8 mouse cellular contexts compared by ENCODE assay signal in the genomic region with DNA sequence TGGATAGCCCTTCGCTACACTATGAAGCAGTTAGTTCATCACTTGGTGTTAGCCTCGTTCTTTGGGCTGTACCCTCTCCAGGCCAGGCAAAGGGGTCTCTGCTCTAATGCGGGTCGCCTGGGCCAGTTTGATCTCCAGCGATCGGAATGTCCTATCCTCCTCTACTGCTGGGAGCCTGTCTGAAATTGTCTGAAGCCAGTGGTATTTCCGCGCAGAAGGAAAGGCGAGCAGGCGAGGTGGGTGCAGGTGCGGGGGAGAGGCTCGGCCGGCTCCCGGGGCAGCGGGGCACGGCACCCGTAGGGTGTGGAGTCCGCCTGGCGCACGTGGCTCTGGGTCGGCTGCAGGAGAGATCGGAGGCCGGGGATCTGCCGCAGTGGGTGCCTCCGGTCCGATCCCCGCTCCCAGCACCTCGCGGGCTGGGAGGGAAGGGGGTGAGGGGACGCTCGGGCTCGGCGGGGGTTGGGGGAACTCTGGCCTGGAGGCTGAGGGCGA.
DNase-seq lines count a peak whose midpoint lies in the region; ATAC-seq and TF ChIP-seq lines count a peak whose summit lies in the region.

No protein-coding gene starts in this region.

- H3K9me3 ChIP-seq in ES-Bruce4 (replicated peaks; ENCODE audit: control insufficient read depth, insufficient read depth, low read length, poor library complexity, severe bottlenecking), result no peaks in the 10 kb centered on the region
- no peaks in the 10 kb centered on the region for H3K9me3 ChIP-seq in forebrain, embryonic 10.5 days
- H3K9me3 ChIP-seq in kidney, postnatal 0 days (replicated peaks; ENCODE audit: low read length), result no peaks in the 10 kb centered on the region
- no peaks in the 10 kb centered on the region for H3K9me3 ChIP-seq in midbrain, embryonic 15.5 days

- peak overlapping the region; percentile 57 for H3K9ac ChIP-seq in ES-Bruce4 (ENCODE audit: low read depth, poor library complexity, severe bottlenecking)
- peak overlapping the region; percentile 51; the same call in 1 of the 2 replicates for H3K9ac ChIP-seq in kidney, postnatal 0 days (ENCODE audit: low read depth, low read length)
- no peak overlapping the region for H3K9ac ChIP-seq in midbrain, embryonic 15.5 days

- WGBS in forebrain, embryonic 10.5 days, result under 1% methylated on average over 34 of the region's 34 CpGs
- WGBS in kidney, postnatal 0 days, result under 1% methylated on average over 34 of the region's 34 CpGs
- under 1% methylated on average over 28 of the region's 34 CpGs for WGBS in midbrain, embryonic 15.5 days

- TF ChIP-seq POLR2A in ES-Bruce4 (IDR thresholded peaks at IDR 0.05; ENCODE audit: insufficient read depth, low read length), result no peak

- peak overlapping the region; percentile 78 for H3K4me2 ChIP-seq in kidney, postnatal 0 days (ENCODE audit: low read length)
- peak overlapping the region; percentile 76 for H3K4me2 ChIP-seq in midbrain, embryonic 15.5 days

- ATAC-seq in kidney, postnatal 0 days (replicated peaks; ENCODE audit: low FRiP score, low read depth), result peak; percentile 55
- ATAC-seq in midbrain, embryonic 15.5 days (replicated peaks), result 0 out of 2 replicates have a peak, but pooled peaks have one; percentile 50
- no peak for ATAC-seq in monocyte, adult 5-6 weeks (replicated peaks; ENCODE audit: insufficient number of reproducible peaks, low FRiP score, low TSS enrichment, poor library complexity, severe bottlenecking)

- peak overlapping the region; percentile 39 for H3K4me3 ChIP-seq in ES-Bruce4 (ENCODE audit: low read depth, low read length)
- peak overlapping the region; percentile 59 for H3K4me3 ChIP-seq in forebrain, embryonic 10.5 days
- peak overlapping the region; percentile 37 for H3K4me3 ChIP-seq in kidney, postnatal 0 days (replicated peaks; ENCODE audit: low read depth, low read length)
- H3K4me3 ChIP-seq in midbrain, embryonic 15.5 days, result peak overlapping the region; percentile 38

- peaks cover 2% of the 10 kb centered on the region; the same call in 1 of the 2 replicates for H3K27me3 ChIP-seq in ES-Bruce4 (ENCODE audit: control insufficient read depth, insufficient read depth, low read length, poor library complexity, severe bottlenecking)
- H3K27me3 ChIP-seq in forebrain, embryonic 10.5 days (ENCODE audit: poor library complexity, severe bottlenecking), result peaks cover 100% of the 10 kb centered on the region
- H3K27me3 ChIP-seq in kidney, postnatal 0 days (ENCODE audit: insufficient read depth, low read length), result peaks cover 46% of the 10 kb centered on the region
- peaks cover 76% of the 10 kb centered on the region for H3K27me3 ChIP-seq in midbrain, embryonic 15.5 days (replicated peaks)

- no peaks in the 10 kb centered on the region for H3K36me3 ChIP-seq in ES-Bruce4 (ENCODE audit: control insufficient read depth, insufficient read depth, low read length, poor library complexity, severe bottlenecking)
- no peaks in the 10 kb centered on the region for H3K36me3 ChIP-seq in forebrain, embryonic 10.5 days (replicated peaks)
- H3K36me3 ChIP-seq in kidney, postnatal 0 days (ENCODE audit: insufficient read depth, low read length), result no peaks in the 10 kb centered on the region
- no peaks in the 10 kb centered on the region for H3K36me3 ChIP-seq in midbrain, embryonic 15.5 days (replicated peaks)

- TF ChIP-seq EP300 in ES-Bruce4 (IDR thresholded peaks at IDR 0.05; ENCODE audit: insufficient read depth, low read depth, low read length), result no peak

- no peak overlapping the region for H3K27ac ChIP-seq in ES-Bruce4 (ENCODE audit: insufficient read depth, low read length)
- H3K27ac ChIP-seq in forebrain, embryonic 10.5 days, result peak overlapping the region; percentile 88
- H3K27ac ChIP-seq in kidney, postnatal 0 days, result peak overlapping the region; percentile 60; the same call in 1 of the 2 replicates
- no peak overlapping the region for H3K27ac ChIP-seq in midbrain, embryonic 15.5 days

- DNase-seq in embryo, embryonic 10 days (ENCODE audit: low spot score), result peak; percentile 55
- no peak for DNase-seq in embryo, embryonic 9.5 days (ENCODE audit: extremely low spot score)
- peak; percentile 64 for DNase-seq in forebrain, embryonic 10.5 days (ENCODE audit: extremely low spot score, low spot score)
- DNase-seq in kidney, postnatal 0 days (ENCODE audit: low spot score), result peak; percentile 50
- DNase-seq in natural killer cell, adult 2 months (ENCODE audit: low spot score in 2 of 2), result no peak

- no peaks in the 10 kb centered on the region for H3K4me1 ChIP-seq in ES-Bruce4 (ENCODE audit: control insufficient read depth, insufficient read depth, low read length)
- H3K4me1 ChIP-seq in forebrain, embryonic 10.5 days, result peaks cover 44% of the 10 kb centered on the region
- H3K4me1 ChIP-seq in kidney, postnatal 0 days (replicated peaks; ENCODE audit: insufficient read depth, low read length), result peaks cover 10% of the 10 kb centered on the region; the same call in 1 of the 2 replicates
- peaks cover 18% of the 10 kb centered on the region for H3K4me1 ChIP-seq in midbrain, embryonic 15.5 days

- no peak for TF ChIP-seq CTCF in ES-Bruce4 (IDR thresholded peaks at IDR 0.05; ENCODE audit: low read depth, low read length)
- no peak for TF ChIP-seq CTCF in kidney, postnatal 0 days (IDR thresholded peaks at IDR 0.05; ENCODE audit: low read depth)

Comparison
In these comparisons a context has a peak if more than half of its experiments do, and no peak if none do; other contexts are left out.
1. DNase-seq: peak in embryo, embryonic 10 days (single experiment), forebrain, embryonic 10.5 days (single experiment) and kidney, postnatal 0 days (single experiment); none in embryo, embryonic 9.5 days (single experiment) and natural killer cell, adult 2 months (0 of 2).
2. H3K27ac ChIP-seq: peak in forebrain, embryonic 10.5 days (single experiment) and kidney, postnatal 0 days (single experiment); none in ES-Bruce4 (single experiment) and midbrain, embryonic 15.5 days (single experiment).
3. Peak in every context shown above with its lines, with median percentiles within 50 percentile points of each other: H3K4me3 ChIP-seq.